Mouse (Mus musculus): ENCODE measurements around the gene Ccdc80.

DNA sequence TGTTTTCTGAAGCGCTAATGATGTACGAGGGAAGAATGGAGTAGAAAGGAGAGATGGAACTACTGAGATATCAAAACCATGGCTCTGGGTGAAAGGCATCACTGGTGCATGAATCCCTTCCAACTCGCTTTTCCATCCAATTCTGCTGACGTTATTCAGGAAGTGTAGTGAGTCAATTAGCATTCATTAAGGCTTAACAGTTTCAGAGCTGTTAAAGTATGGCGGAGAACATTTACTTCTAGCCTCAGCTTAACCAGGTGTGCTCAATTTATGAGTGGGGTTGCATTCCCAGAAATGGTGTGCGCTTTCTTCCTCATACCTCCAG, 5.6 kb downstream of the Ccdc80 start:
- TF ChIP-seq CTCF (IDR thresholded peaks at IDR 0.05; ENCODE audit: low read depth, low read length): no peak
- TF ChIP-seq TAL1 (conservative IDR thresholded peaks at IDR 0.05; ENCODE audit: low read depth, low read length): no peak
- TF ChIP-seq GATA1 (IDR thresholded peaks at IDR 0.05; ENCODE audit: borderline replicate concordance, low read length): no peak
- TF ChIP-seq POLR2AphosphoS5 (IDR thresholded peaks at IDR 0.05; ENCODE audit: insufficient replicate concordance, low read depth, low read length): no peak
- no peak for TF ChIP-seq GATA2 (IDR thresholded peaks at IDR 0.05; ENCODE audit: borderline replicate concordance, low read depth, low read length)

Data from G1E (cell line).